Mouse (Mus musculus): ENCODE data around the gene Gpr83. TPM values are rescaled to one million over a fixed set of nuclear protein-coding genes. Genes with fewer than 3 reads are reported as not detected.
"Not testable (repeated sequence)": the region's sequence is repeated elsewhere in the genome, so short reads cannot be mapped to it uniquely, and the experiment has no call there.

Gene Gpr83
- total and polyA plus RNA-seq, 3 experiments, result 0.14 TPM; not detected in 2

DNA sequence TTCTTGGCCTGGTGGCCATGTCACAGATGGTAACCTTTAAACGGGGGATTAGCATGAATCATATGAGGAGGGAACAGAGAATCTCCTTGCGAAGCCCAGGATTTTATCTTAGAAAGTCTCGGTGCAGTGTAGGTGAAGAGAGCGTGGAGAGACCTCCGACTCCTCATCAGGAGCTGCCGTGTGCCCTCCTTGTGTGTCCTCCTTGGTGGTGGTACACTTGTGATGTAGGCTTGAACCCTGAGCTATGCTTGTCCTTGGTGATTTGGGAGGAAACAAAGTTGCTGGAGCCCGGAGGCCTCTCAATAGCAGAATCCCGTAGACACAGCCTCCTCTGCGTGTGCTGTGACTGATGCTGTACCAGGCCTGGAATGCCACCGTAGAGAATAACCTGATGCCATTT, 10.8 kb downstream of the Gpr83 start:
- WGBS, result 87% methylated on average over 10 of the region's 10 CpGs
- Histone ChIP-seq H3K36me3 (ENCODE audit: control insufficient read depth, insufficient read depth, low read length) (no peaks in the 10 kb centered on the region), H3K27me3 (ENCODE audit: control insufficient read depth, insufficient read depth, low read length) (no peaks in the 10 kb centered on the region), H3K27ac (no peak overlapping the region), H3K4me1 (ENCODE audit: control insufficient read depth, insufficient read depth, low read length) (no peaks in the 10 kb centered on the region), H3K9ac (ENCODE audit: low read depth, low read length) (no peak overlapping the region), H3K79me2 (replicated peaks; ENCODE audit: control insufficient read depth, insufficient read depth, low read length) (no peaks in the 10 kb centered on the region), H3K4me3 (no peak overlapping the region)
- TF ChIP-seq POLR2A (IDR thresholded peaks at IDR 0.05; ENCODE audit: insufficient read depth, low read depth, low read length), result no peak
- no peak for TF ChIP-seq CTCF (IDR thresholded peaks at IDR 0.05)
- no peak for TF ChIP-seq EP300 (IDR thresholded peaks at IDR 0.05; ENCODE audit: insufficient read depth, low read depth, low read length)
- DNase-seq, result no peak
- intact Hi-C loops (cut with DNase I), result no loop called here

DNA sequence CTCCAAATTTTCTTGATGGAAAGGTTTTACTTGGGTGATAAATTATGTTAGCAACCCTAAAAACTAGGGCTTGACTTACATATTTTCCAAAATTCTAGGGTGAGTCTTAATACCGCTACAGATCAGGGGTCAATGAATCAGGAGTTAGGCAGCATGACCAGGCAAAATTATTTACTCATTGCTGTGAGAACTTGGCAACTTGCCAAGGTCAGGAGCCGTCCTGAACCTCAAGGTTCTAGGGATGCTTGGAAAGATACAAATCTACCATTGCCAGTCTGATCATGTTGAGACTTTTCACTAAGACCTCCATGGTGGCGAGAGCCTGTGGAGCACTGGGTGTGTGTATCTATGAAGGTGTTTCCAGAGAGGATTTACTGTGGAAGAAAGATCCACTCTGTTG, 11.5 kb downstream of the Gpr83 start:
- intact Hi-C loops (cut with DNase I), result no loop called here
- no peak overlapping the region for H3K4me3 ChIP-seq
- no peaks in the 10 kb centered on the region for H3K4me1 ChIP-seq (ENCODE audit: control insufficient read depth, insufficient read depth, low read length)
- no peak for DNase-seq
- no peak for TF ChIP-seq EP300 (IDR thresholded peaks at IDR 0.05; ENCODE audit: insufficient read depth, low read depth, low read length)
- no peak for TF ChIP-seq POLR2A (IDR thresholded peaks at IDR 0.05; ENCODE audit: insufficient read depth, low read depth, low read length)
- WGBS, result 57% methylated on average over 3 of the region's 3 CpGs
- H3K27ac ChIP-seq, result no peak overlapping the region
- H3K79me2 ChIP-seq (replicated peaks; ENCODE audit: control insufficient read depth, insufficient read depth, low read length), result no peaks in the 10 kb centered on the region
- H3K9ac ChIP-seq (ENCODE audit: low read depth, low read length), result no peak overlapping the region
- H3K27me3 ChIP-seq (ENCODE audit: control insufficient read depth, insufficient read depth, low read length), result no peaks in the 10 kb centered on the region
- H3K36me3 ChIP-seq (ENCODE audit: control insufficient read depth, insufficient read depth, low read length), result no peaks in the 10 kb centered on the region

- no peak overlapping the region for H3K4me3 ChIP-seq
These were observed 12.3 kb downstream of the Gpr83 start for GRCm38 (mm10) chr9:14872181-14872930.

GRCm38 (mm10) chr9:14875743-14876507, 15.9 kb downstream of the Gpr83 start:
- intact Hi-C loops (cut with DNase I), result no loop called here
- H3K36me3 ChIP-seq (ENCODE audit: control insufficient read depth, insufficient read depth, low read length), result no peaks in the 10 kb centered on the region
- H3K79me2 ChIP-seq (replicated peaks; ENCODE audit: control insufficient read depth, insufficient read depth, low read length), result no peaks in the 10 kb centered on the region
- H3K9ac ChIP-seq (ENCODE audit: low read depth, low read length), result no peak overlapping the region
- peak in 1 of 2 experiments; percentile 32 for DNase-seq
- H3K4me1 ChIP-seq (ENCODE audit: control insufficient read depth, insufficient read depth, low read length), result no peaks in the 10 kb centered on the region
- TF ChIP-seq EP300 (IDR thresholded peaks at IDR 0.05; ENCODE audit: insufficient read depth, low read depth, low read length), result no peak
- TF ChIP-seq POLR2A (IDR thresholded peaks at IDR 0.05; ENCODE audit: insufficient read depth, low read depth, low read length), result no peak
- WGBS, result 69% methylated on average over 5 of the region's 5 CpGs
- H3K27ac ChIP-seq, result no peak overlapping the region
- H3K4me3 ChIP-seq, result no peak overlapping the region
- no peaks in the 10 kb centered on the region for H3K27me3 ChIP-seq (ENCODE audit: control insufficient read depth, insufficient read depth, low read length)

More at GRCm38 (mm10) chr9:14872181-14872930, 12.3 kb downstream of the Gpr83 start:
- Histone ChIP-seq H3K27ac (no peak overlapping the region), H3K27me3 (ENCODE audit: control insufficient read depth, insufficient read depth, low read length) (no peaks in the 10 kb centered on the region), H3K4me1 (ENCODE audit: control insufficient read depth, insufficient read depth, low read length) (no peaks in the 10 kb centered on the region), H3K9ac (ENCODE audit: low read depth, low read length) (no peak overlapping the region), H3K79me2 (replicated peaks; ENCODE audit: control insufficient read depth, insufficient read depth, low read length) (no peaks in the 10 kb centered on the region), H3K36me3 (ENCODE audit: control insufficient read depth, insufficient read depth, low read length) (no peaks in the 10 kb centered on the region)
- 61% methylated on average over 17 of the region's 17 CpGs for WGBS
- TF ChIP-seq POLR2A (IDR thresholded peaks at IDR 0.05; ENCODE audit: insufficient read depth, low read depth, low read length), result no peak
- no peak for TF ChIP-seq EP300 (IDR thresholded peaks at IDR 0.05; ENCODE audit: insufficient read depth, low read depth, low read length)
- TF ChIP-seq CTCF (IDR thresholded peaks at IDR 0.05), result no peak
- intact Hi-C loops (cut with DNase I), result no loop called here
- DNase-seq, result no peak

DNA sequence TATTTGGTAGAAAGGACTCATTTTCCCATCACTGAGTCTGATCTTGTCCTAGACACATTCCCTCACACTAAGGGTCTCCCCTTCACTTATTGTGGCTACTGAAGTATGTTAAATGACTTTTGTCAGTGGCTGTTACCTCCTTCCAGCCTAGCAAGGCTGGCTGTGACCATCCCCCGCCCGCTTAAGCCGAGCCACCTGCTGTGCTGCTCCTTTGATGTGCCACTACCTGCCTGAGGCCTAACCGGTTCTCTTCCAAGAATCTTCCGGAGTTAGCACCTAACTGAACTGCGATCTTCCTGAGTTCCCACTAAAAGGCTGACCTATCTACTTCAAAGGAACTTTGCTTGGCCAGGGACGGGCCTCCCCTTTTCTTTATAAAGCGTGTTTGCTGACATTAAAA, 16.6 kb downstream of the Gpr83 start:
- H3K27ac ChIP-seq; H3K4me3 ChIP-seq; H3K4me1 ChIP-seq (ENCODE audit: control insufficient read depth, insufficient read depth, low read length); DNase-seq; H3K36me3 ChIP-seq (ENCODE audit: control insufficient read depth, insufficient read depth, low read length); intact Hi-C loops (cut with DNase I); H3K27me3 ChIP-seq (ENCODE audit: control insufficient read depth, insufficient read depth, low read length); H3K9ac ChIP-seq (ENCODE audit: low read depth, low read length); H3K79me2 ChIP-seq (replicated peaks; ENCODE audit: control insufficient read depth, insufficient read depth, low read length): not testable (repeated sequence)
- WGBS, result 57% methylated on average over 8 of the region's 8 CpGs

DNA sequence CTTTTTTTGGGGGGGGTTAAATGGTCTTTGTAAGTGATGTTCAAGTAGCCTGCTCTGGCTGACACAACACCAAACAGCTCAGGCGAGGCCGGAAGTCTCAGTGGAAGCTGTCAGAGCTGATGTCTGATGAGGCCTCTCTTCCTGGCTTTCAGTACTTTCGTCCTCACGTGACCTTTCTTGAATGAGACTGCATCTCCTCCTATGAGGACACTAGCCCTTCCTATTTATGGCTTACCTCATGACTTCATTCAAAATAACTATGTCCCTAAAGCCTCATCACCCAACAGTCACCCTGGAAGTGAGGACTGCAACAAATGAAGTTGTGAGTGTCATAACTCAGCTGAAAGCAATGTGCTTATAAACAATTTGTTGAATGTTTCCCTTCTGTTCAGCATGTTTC, 24.6 kb downstream of the Gpr83 start:
- no peak overlapping the region for H3K9ac ChIP-seq (ENCODE audit: low read depth, low read length)
- H3K27ac ChIP-seq, result peak overlapping the region; percentile 1; the same call in 1 of the 2 replicates
- intact Hi-C loops (cut with DNase I), result no loop called here
- no peak for TF ChIP-seq POLR2A (IDR thresholded peaks at IDR 0.05; ENCODE audit: insufficient read depth, low read depth, low read length)
- no peak for TF ChIP-seq EP300 (IDR thresholded peaks at IDR 0.05; ENCODE audit: insufficient read depth, low read depth, low read length)
- TF ChIP-seq CTCF (IDR thresholded peaks at IDR 0.05), result no peak
- H3K4me3 ChIP-seq, result no peak overlapping the region
- no peaks in the 10 kb centered on the region for H3K4me1 ChIP-seq (ENCODE audit: control insufficient read depth, insufficient read depth, low read length)
- H3K36me3 ChIP-seq (ENCODE audit: control insufficient read depth, insufficient read depth, low read length), result no peaks in the 10 kb centered on the region; the same call in 1 of the 2 replicates
- WGBS, result 23% methylated on average over 4 of the region's 4 CpGs
- no peaks in the 10 kb centered on the region for H3K79me2 ChIP-seq (replicated peaks; ENCODE audit: control insufficient read depth, insufficient read depth, low read length)
- no peak for DNase-seq
- H3K27me3 ChIP-seq (ENCODE audit: control insufficient read depth, insufficient read depth, low read length), result no peaks in the 10 kb centered on the region

Data from heart, adult 2 months (tissue).